Mouse (Mus musculus) ovary, adult 18-20 months (tissue): ENCODE measurements around the gene Ghdc.

Experiments
- DNase-seq: peaks from one replicate; pipeline ENCODE4 v3.0.0; 2022; ENCODE audit warnings: low spot score, mixed read lengths

Gene Ghdc

GRCm38 (mm10) chr11:100782568-100782967 is 11.8 kb upstream of the Ghdc start:
- no peak for DNase-seq

GRCm38 (mm10) chr11:100781763-100782475 is 11.2 kb upstream of the Ghdc start:
- DNase-seq = no peak

GRCm38 (mm10) chr11:100780247-100780646 is 9.5 kb upstream of the Ghdc start:
- DNase-seq = no peak

- DNase-seq = no peak
These were observed 7.3 kb upstream of the Ghdc start for GRCm38 (mm10) chr11:100778069-100778468.

- no peak for DNase-seq
These were observed 5.2 kb upstream of the Ghdc start for GRCm38 (mm10) chr11:100775921-100776320.

DNA sequence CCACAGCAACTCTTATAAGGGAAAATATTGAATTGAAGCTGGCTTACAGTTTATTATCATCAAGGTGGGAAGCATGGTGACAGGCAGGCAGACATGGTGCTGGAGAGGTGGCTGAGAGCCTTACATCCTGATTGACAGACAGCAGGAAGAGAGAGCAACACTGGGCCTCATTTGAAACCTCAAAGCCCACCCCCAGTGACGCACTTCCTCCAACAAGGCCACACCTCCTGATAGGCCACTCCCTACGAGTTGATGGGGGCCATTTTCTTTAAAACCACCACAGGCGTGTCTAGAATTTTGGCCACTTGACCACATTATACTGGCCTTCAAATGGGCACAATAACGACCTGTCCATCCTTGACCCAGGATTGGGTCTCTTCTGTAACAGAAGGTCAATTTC is 3.5 kb upstream of the Ghdc start:
- DNase-seq = no peak

- no peak for DNase-seq
These were observed 777 bp downstream of the Ghdc start for GRCm38 (mm10) chr11:100769980-100770379.

DNA sequence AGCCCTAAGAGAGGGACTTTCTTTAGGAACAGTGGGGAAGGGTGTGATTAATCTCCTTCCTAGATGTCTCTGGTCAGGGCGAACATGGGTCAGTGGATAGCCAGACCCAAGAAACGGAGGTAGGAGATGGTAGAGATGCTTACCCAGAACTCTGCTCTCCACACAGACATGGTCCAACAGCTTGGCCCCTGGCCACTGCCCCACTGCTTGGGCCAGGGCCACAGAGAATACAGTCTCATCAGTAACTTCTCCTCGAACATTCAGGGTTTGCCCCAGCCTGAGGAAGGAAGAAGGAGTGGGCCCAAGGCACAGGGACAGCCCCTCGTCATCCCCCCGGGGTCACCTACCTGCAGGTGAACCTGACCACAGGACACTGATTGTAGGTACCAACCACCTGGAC is 2.9 kb downstream of the Ghdc start:
- no peak for DNase-seq

DNA sequence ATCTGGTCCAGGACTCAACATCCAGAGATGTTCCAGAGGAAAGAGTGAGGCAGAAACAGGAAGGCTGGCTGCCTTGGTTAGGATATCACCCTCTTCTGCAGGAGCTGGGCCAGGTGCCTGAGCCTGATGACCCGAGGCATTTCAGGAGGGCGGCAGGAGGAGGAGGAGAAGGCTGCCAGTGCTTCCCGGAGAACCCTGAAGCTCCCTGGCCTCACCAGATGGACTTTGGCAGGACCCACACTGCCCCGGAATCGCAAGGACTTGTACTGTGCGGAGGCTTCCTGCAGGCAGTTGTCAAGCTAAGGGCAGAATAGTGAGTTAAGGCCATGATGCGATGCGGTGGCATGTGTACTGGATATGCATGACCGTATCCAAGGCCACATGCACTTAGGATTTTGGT is 4.0 kb downstream of the Ghdc start:
- no peak for DNase-seq

- no peak for DNase-seq
These were observed 7.9 kb downstream of the Ghdc start, which contains the start of gene Hcrt for GRCm38 (mm10) chr11:100762831-100763230. Gene Hcrt, minus strand, starts transcription at chr11:100762931.

- peak; percentile 62 for DNase-seq
These were observed 9.2 kb downstream of the Ghdc start for GRCm38 (mm10) chr11:100761547-100762045.

DNA sequence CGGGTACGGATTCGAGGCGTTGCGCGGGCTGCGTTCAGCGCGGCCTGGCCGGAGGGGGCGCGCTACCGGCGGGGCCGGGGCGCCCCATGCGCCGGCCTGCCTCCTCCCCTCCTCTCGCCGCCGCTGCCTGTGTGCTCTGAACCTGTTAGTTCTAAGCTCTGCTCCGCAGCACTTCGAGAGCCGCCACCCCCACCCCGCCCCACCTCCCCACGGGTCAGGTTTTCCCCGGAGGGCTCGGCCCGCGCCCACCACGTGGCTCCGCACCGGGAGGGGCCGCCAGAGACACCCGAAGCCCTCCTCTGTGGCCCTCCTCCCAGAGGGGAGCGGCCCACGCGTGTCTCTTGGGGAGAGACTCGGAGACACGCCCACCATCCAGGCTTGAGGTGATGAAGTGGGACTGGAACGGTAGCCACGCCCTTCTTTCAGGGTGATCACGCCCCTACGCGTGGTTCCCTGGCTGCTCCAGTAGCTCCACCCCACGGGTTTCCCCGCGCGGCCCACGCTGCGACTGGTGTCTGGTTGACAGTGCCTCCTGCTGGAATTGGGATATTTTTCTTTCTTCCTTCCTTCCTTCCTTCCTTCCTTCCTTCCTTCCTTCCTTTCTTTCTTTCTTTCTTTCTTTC is 11.0 kb downstream of the Ghdc start, which contains the start of gene Kcnh4:
TSS of gene Kcnh4 (minus strand) at position 332 of the 623 bp plus-strand sequence.
- no peak for DNase-seq

DNA sequence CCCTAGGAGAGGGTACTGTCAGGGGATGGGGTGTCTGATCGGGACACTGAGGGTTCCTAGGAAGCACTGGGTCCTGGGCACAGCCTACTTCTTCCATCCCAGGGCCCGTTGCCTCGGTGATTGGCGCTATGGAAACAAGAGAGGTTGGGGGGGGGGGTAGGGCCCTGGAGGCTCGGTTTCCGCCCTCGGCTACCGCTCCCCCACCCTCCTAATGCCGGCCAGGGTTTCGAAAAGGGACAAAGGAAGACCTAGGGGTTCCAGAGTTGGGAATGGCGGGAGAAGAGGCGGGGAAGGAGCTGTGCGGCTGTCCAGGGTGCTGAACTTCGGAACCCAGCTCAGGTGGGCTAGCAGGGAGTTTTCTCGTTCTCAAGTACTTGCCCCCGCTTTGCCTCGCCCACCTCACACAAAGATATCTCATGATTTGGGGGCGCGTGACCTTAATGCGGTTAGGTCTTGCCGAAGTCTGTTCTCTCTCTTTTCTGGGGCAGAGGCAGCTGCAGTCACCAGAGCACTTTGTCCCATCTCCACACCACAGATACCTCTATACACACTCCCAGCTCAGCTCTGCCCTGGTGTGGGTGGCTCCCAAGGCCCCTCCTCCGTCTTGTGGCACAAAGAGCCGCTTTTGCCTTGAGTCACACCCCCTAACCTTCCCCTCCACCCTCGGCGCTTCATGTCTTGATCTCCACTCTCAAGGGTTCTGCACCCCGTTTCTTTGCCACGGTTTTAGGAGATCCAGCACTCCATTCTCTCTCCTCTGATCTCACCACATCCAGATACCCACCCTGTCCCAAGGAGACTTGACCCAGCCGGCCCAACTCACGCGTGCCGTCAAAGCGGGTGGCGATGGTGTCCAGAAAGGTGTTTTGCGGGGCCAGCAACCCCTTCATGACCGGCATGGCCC is 11.8 kb downstream of the Ghdc start:
- no peak for DNase-seq

GRCm38 (mm10) chr11:100757566-100757965 is 13.2 kb downstream of the Ghdc start:
- DNase-seq = no peak

- no peak for DNase-seq
These were observed 14.3 kb downstream of the Ghdc start for GRCm38 (mm10) chr11:100756476-100756875.

- DNase-seq = no peak
These were observed 16.1 kb downstream of the Ghdc start for GRCm38 (mm10) chr11:100754693-100755057.

- no peak for DNase-seq
These were observed 16.6 kb downstream of the Ghdc start for GRCm38 (mm10) chr11:100754021-100754692.

GRCm38 (mm10) chr11:100752294-100752693 is 18.5 kb downstream of the Ghdc start:
- DNase-seq = no peak

DNA sequence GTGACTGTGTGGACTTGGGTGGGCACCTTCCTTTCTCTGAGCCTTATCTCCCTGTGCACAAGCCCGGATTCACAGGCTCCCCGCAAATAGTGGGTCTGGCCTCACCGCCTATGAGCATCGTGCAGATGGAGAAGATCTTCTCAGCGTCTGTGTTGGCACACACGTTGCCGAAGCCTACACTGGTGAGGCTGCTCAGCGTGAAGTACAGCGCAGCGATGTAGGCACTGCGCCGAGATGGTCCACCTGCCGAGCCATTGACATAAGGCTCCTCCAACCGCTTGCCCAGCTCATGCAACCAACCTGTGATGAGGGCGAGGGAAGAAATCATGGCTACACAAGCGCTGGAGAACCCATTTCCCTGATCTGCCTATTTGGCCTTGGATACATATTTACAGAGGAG is 20.6 kb downstream of the Ghdc start:
- DNase-seq = no peak

- no peak for DNase-seq
These were observed 21.3 kb downstream of the Ghdc start for GRCm38 (mm10) chr11:100749469-100749868.

DNA sequence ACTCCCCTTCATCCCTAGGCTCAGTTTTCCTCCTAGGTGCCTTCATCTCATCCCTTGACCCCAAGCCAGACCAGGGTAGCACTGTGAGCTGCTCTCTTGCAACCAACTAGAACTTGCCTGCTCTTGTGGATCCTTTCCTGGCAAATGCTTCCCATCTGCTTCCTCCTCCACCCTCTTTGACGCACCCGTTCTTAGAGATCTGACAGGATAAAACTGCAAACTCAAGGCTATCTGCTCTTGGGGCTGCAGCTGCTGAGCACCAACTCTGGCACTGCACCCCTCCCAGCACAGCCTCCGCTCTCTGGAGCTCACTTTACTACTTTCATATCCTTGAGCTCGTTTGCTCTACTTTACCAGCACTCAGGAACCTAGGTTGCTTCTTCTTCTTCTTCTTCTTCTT is 22.1 kb downstream of the Ghdc start:
- no peak for DNase-seq

GRCm38 (mm10) chr11:100747114-100747513 is 23.6 kb downstream of the Ghdc start:
- DNase-seq = no peak
